Mouse (Mus musculus): ENCODE data around the gene Asb15. TPM values are rescaled to one million over a fixed set of nuclear protein-coding genes. Genes with fewer than 3 reads are reported as not detected.

Asb15 gene
- polyA plus RNA-seq, 1 experiment from 2014 or later: not detected

- no peaks in the 10 kb centered on the region for H3K27me3 ChIP-seq (ENCODE audit: control insufficient read depth, insufficient read depth, low read length)
- H3K27ac ChIP-seq (ENCODE audit: low read depth, low read length): no peak overlapping the region
- no peak for ATAC-seq (ENCODE audit: low read depth)
- no peak overlapping the region for H3K4me3 ChIP-seq (ENCODE audit: low read depth, low read length)
- H3K9ac ChIP-seq (replicated peaks; ENCODE audit: low read depth, low read length): no peak overlapping the region
- no peaks in the 10 kb centered on the region for H3K4me1 ChIP-seq (ENCODE audit: control insufficient read depth, insufficient read depth, low read length)
- no peak overlapping the region for H3K4me2 ChIP-seq (ENCODE audit: low read depth, low read length)
- H3K36me3 ChIP-seq (ENCODE audit: control insufficient read depth, insufficient read depth, low read length): no peaks in the 10 kb centered on the region
- 77% methylated on average over 11 of the region's 11 CpGs for WGBS
- no peaks in the 10 kb centered on the region for H3K9me3 ChIP-seq (ENCODE audit: control insufficient read depth, low read length)
These were observed 26.6 kb downstream of the Asb15 start for GRCm38 (mm10) chr6:24554427-24555086.

GRCm38 (mm10) chr6:24555488-24555887 is 27.5 kb downstream of the Asb15 start:
- H3K9ac ChIP-seq (replicated peaks; ENCODE audit: low read depth, low read length): no peak overlapping the region
- no peak overlapping the region for H3K4me3 ChIP-seq (ENCODE audit: low read depth, low read length)

GRCm38 (mm10) chr6:24564081-24564480 is 36.1 kb downstream of the Asb15 start:
- Histone ChIP-seq H3K27ac (ENCODE audit: low read depth, low read length) (no peak overlapping the region), H3K36me3 (ENCODE audit: control insufficient read depth, insufficient read depth, low read length) (no peaks in the 10 kb centered on the region), H3K4me1 (ENCODE audit: control insufficient read depth, insufficient read depth, low read length) (no peaks in the 10 kb centered on the region), H3K27me3 (ENCODE audit: control insufficient read depth, insufficient read depth, low read length) (no peaks in the 10 kb centered on the region), H3K9me3 (ENCODE audit: control insufficient read depth, low read length) (no peaks in the 10 kb centered on the region), H3K4me2 (ENCODE audit: low read depth, low read length) (no peak overlapping the region), H3K9ac (replicated peaks; ENCODE audit: low read depth, low read length) (no peak overlapping the region), H3K4me3 (ENCODE audit: low read depth, low read length) (no peak overlapping the region)
- ATAC-seq (ENCODE audit: low read depth): no peak
- 74% methylated on average over 9 of the region's 9 CpGs for WGBS

More at GRCm38 (mm10) chr6:24555488-24555887, 27.5 kb downstream of the Asb15 start:
- no peak for ATAC-seq (ENCODE audit: low read depth)
- H3K4me2 ChIP-seq (ENCODE audit: low read depth, low read length): no peak overlapping the region
- no peak overlapping the region for H3K27ac ChIP-seq (ENCODE audit: low read depth, low read length)
- no peaks in the 10 kb centered on the region for H3K4me1 ChIP-seq (ENCODE audit: control insufficient read depth, insufficient read depth, low read length)
- H3K9me3 ChIP-seq (ENCODE audit: control insufficient read depth, low read length): no peaks in the 10 kb centered on the region
- H3K36me3 ChIP-seq (ENCODE audit: control insufficient read depth, insufficient read depth, low read length): no peaks in the 10 kb centered on the region
- H3K27me3 ChIP-seq (ENCODE audit: control insufficient read depth, insufficient read depth, low read length): no peaks in the 10 kb centered on the region
- WGBS: 90% methylated on average over 2 of the region's 2 CpGs

GRCm38 (mm10) chr6:24564886-24565285 is 36.9 kb downstream of the Asb15 start:
- WGBS: 94% methylated on average over 1 of the region's 1 CpGs
- Histone ChIP-seq H3K4me2 (ENCODE audit: low read depth, low read length) (no peak overlapping the region), H3K9me3 (ENCODE audit: control insufficient read depth, low read length) (no peaks in the 10 kb centered on the region), H3K4me3 (ENCODE audit: low read depth, low read length) (no peak overlapping the region), H3K36me3 (ENCODE audit: control insufficient read depth, insufficient read depth, low read length) (no peaks in the 10 kb centered on the region), H3K27ac (ENCODE audit: low read depth, low read length) (no peak overlapping the region), H3K27me3 (ENCODE audit: control insufficient read depth, insufficient read depth, low read length) (no peaks in the 10 kb centered on the region), H3K9ac (replicated peaks; ENCODE audit: low read depth, low read length) (no peak overlapping the region), H3K4me1 (ENCODE audit: control insufficient read depth, insufficient read depth, low read length) (no peaks in the 10 kb centered on the region)
- no peak for ATAC-seq (ENCODE audit: low read depth)

- 86% methylated on average over 5 of the region's 5 CpGs for WGBS
- Histone ChIP-seq H3K4me1 (ENCODE audit: control insufficient read depth, insufficient read depth, low read length) (no peaks in the 10 kb centered on the region), H3K27ac (ENCODE audit: low read depth, low read length) (no peak overlapping the region), H3K9ac (replicated peaks; ENCODE audit: low read depth, low read length) (no peak overlapping the region), H3K9me3 (ENCODE audit: control insufficient read depth, low read length) (no peaks in the 10 kb centered on the region), H3K4me2 (ENCODE audit: low read depth, low read length) (no peak overlapping the region), H3K36me3 (ENCODE audit: control insufficient read depth, insufficient read depth, low read length) (no peaks in the 10 kb centered on the region), H3K4me3 (ENCODE audit: low read depth, low read length) (no peak overlapping the region), H3K27me3 (ENCODE audit: control insufficient read depth, insufficient read depth, low read length) (no peaks in the 10 kb centered on the region)
- ATAC-seq (ENCODE audit: low read depth): no peak
These were observed 41.0 kb downstream of the Asb15 start for GRCm38 (mm10) chr6:24568963-24569362.

GRCm38 (mm10) chr6:24569711-24570110 is 41.8 kb downstream of the Asb15 start:
- no peak overlapping the region for H3K4me3 ChIP-seq (ENCODE audit: low read depth, low read length)
- no peaks in the 10 kb centered on the region for H3K4me1 ChIP-seq (ENCODE audit: control insufficient read depth, insufficient read depth, low read length)
- no peak overlapping the region for H3K9ac ChIP-seq (replicated peaks; ENCODE audit: low read depth, low read length)
- no peak for ATAC-seq (ENCODE audit: low read depth)
- WGBS: 90% methylated on average over 1 of the region's 1 CpGs
- no peak overlapping the region for H3K27ac ChIP-seq (ENCODE audit: low read depth, low read length)
- H3K36me3 ChIP-seq (ENCODE audit: control insufficient read depth, insufficient read depth, low read length): no peaks in the 10 kb centered on the region
- H3K4me2 ChIP-seq (ENCODE audit: low read depth, low read length): no peak overlapping the region
- H3K9me3 ChIP-seq (ENCODE audit: control insufficient read depth, low read length): no peaks in the 10 kb centered on the region
- H3K27me3 ChIP-seq (ENCODE audit: control insufficient read depth, insufficient read depth, low read length): no peaks in the 10 kb centered on the region

GRCm38 (mm10) chr6:24570278-24570677 is 42.3 kb downstream of the Asb15 start:
- Histone ChIP-seq H3K4me3 (ENCODE audit: low read depth, low read length) (no peak overlapping the region), H3K9ac (replicated peaks; ENCODE audit: low read depth, low read length) (no peak overlapping the region), H3K4me1 (ENCODE audit: control insufficient read depth, insufficient read depth, low read length) (no peaks in the 10 kb centered on the region), H3K36me3 (ENCODE audit: control insufficient read depth, insufficient read depth, low read length) (no peaks in the 10 kb centered on the region), H3K27me3 (ENCODE audit: control insufficient read depth, insufficient read depth, low read length) (no peaks in the 10 kb centered on the region), H3K9me3 (ENCODE audit: control insufficient read depth, low read length) (no peaks in the 10 kb centered on the region), H3K4me2 (ENCODE audit: low read depth, low read length) (no peak overlapping the region), H3K27ac (ENCODE audit: low read depth, low read length) (no peak overlapping the region)
- WGBS: 80% methylated on average over 11 of the region's 11 CpGs
- no peak for ATAC-seq (ENCODE audit: low read depth)

GRCm38 (mm10) chr6:24571126-24571525 is 43.2 kb downstream of the Asb15 start:
- Histone ChIP-seq H3K9me3 (ENCODE audit: control insufficient read depth, low read length) (no peaks in the 10 kb centered on the region), H3K4me1 (ENCODE audit: control insufficient read depth, insufficient read depth, low read length) (no peaks in the 10 kb centered on the region), H3K27me3 (ENCODE audit: control insufficient read depth, insufficient read depth, low read length) (no peaks in the 10 kb centered on the region), H3K27ac (ENCODE audit: low read depth, low read length) (no peak overlapping the region), H3K4me3 (ENCODE audit: low read depth, low read length) (no peak overlapping the region), H3K36me3 (ENCODE audit: control insufficient read depth, insufficient read depth, low read length) (no peaks in the 10 kb centered on the region), H3K4me2 (ENCODE audit: low read depth, low read length) (no peak overlapping the region), H3K9ac (replicated peaks; ENCODE audit: low read depth, low read length) (no peak overlapping the region)
- 86% methylated on average over 6 of the region's 6 CpGs for WGBS
- no peak for ATAC-seq (ENCODE audit: low read depth)

- Histone ChIP-seq H3K36me3 (ENCODE audit: control insufficient read depth, insufficient read depth, low read length) (no peaks in the 10 kb centered on the region), H3K4me1 (ENCODE audit: control insufficient read depth, insufficient read depth, low read length) (no peaks in the 10 kb centered on the region), H3K9ac (replicated peaks; ENCODE audit: low read depth, low read length) (no peak overlapping the region), H3K4me3 (ENCODE audit: low read depth, low read length) (no peak overlapping the region), H3K9me3 (ENCODE audit: control insufficient read depth, low read length) (no peaks in the 10 kb centered on the region), H3K27ac (ENCODE audit: low read depth, low read length) (no peak overlapping the region), H3K27me3 (ENCODE audit: control insufficient read depth, insufficient read depth, low read length) (no peaks in the 10 kb centered on the region), H3K4me2 (ENCODE audit: low read depth, low read length) (no peak overlapping the region)
- no peak for ATAC-seq (ENCODE audit: low read depth)
- 95% methylated on average over 14 of the region's 14 CpGs for WGBS
These were observed 44.5 kb downstream of the Asb15 start for GRCm38 (mm10) chr6:24572431-24572830.
